Mouse (Mus musculus) intestine, embryonic 16.5 days (tissue): ENCODE measurements at regions not wholly inside any gene's neighbourhood (a gene's known extent, or its start where the extent isn't known, plus 50 kb on each side); places are given as distances from the start of the nearest gene placed in this dataset.

Experiments used
- ATAC-seq: fragments of 200-750 bp; cut with Nextera tagmentation; 2 replicates; pipeline ENCODE4 v1.8.0; 2017; ENCODE audit warnings: moderate TSS enrichment, moderate library complexity
- H3K27ac ChIP-seq: fragments of 300-500 bp; sonication (generic); 2 replicates; pipeline ENCODE4 v1.5.1; 2014; ENCODE audit warnings: mild to moderate bottlenecking, low read length
- H3K27me3 ChIP-seq: fragments of 300-500 bp; sonication (generic); replicated peaks from 2 replicates; pipeline ENCODE4 v1.6.1; 2014; ENCODE audit warnings: low read length, control low read depth, mixed read lengths; ENCODE audit not compliant: control insufficient read depth, insufficient read depth
- H3K36me3 ChIP-seq: fragments of 300-500 bp; sonication (generic); 2 replicates; pipeline ENCODE4 v1.6.1; 2014; ENCODE audit warnings: low read length, control low read depth; ENCODE audit not compliant: control insufficient read depth, insufficient read depth
- H3K4me1 ChIP-seq: fragments of 300-500 bp; sonication (generic); 2 replicates; pipeline ENCODE4 v1.6.1; 2014; ENCODE audit warnings: low read length, control low read depth, mixed read lengths; ENCODE audit not compliant: control insufficient read depth, insufficient read depth
- H3K4me2 ChIP-seq: fragments of 300-500 bp; sonication (generic); 2 replicates; pipeline ENCODE4 v1.6.1; 2014; ENCODE audit warnings: low read depth, low read length, control low read depth
- H3K4me3 ChIP-seq: fragments of 300-500 bp; sonication (generic); 2 replicates; pipeline ENCODE4 v1.5.1; 2014; ENCODE audit warnings: mild to moderate bottlenecking, low read length
- H3K9ac ChIP-seq: fragments of 300-500 bp; sonication (generic); 2 replicates; pipeline ENCODE4 v1.6.1; 2014; ENCODE audit warnings: low read depth, low read length
- H3K9me3 ChIP-seq: fragments of 300-500 bp; sonication (generic); 2 replicates; pipeline ENCODE4 v1.6.1; 2016; ENCODE audit warnings: low read length, control low read depth; ENCODE audit not compliant: control insufficient read depth
- WGBS: fragments of 180-500 bp; shearing (Covaris S2); extraction: QIAGEN DNeasy Blood & Tissue Kit; methylation state at CpG from one replicate; pipeline ENCODE4 v1.1.7; 2014; 5-methylcytosine and 5-hydroxymethylcytosine counted together

- no peak for ATAC-seq
- Histone ChIP-seq H3K4me2 (no peak overlapping the region), H3K36me3 (no peaks in the 10 kb centered on the region), H3K27ac (no peak overlapping the region), H3K4me1 (no peaks in the 10 kb centered on the region), H3K27me3 (no peaks in the 10 kb centered on the region), H3K9me3 (no peaks in the 10 kb centered on the region), H3K9ac (no peak overlapping the region), H3K4me3 (no peak overlapping the region)
- 85% methylated on average over 8 of the region's 8 CpGs for whole genome bisulfite sequencing
Measured at GRCm38 (mm10) chr5:64691406-64692100, 111.6 kb upstream of the Klf3 start.

GRCm38 (mm10) chr5:64692335-64692734 is 110.9 kb upstream of the Klf3 start:
- 89% methylated on average over 11 of the region's 11 CpGs for WGBS
- Histone ChIP-seq H3K36me3 (no peaks in the 10 kb centered on the region), H3K27ac (no peak overlapping the region), H3K9ac (no peak overlapping the region), H3K4me1 (no peaks in the 10 kb centered on the region), H3K4me3 (no peak overlapping the region), H3K4me2 (no peak overlapping the region), H3K27me3 (no peaks in the 10 kb centered on the region), H3K9me3 (no peaks in the 10 kb centered on the region)
- no peak for ATAC-seq

- Histone ChIP-seq H3K27me3 (no peaks in the 10 kb centered on the region), H3K4me1 (peaks cover 6% of the 10 kb centered on the region), H3K36me3 (no peaks in the 10 kb centered on the region), H3K27ac (no peak overlapping the region), H3K4me2 (no peak overlapping the region), H3K4me3 (no peak overlapping the region), H3K9me3 (no peaks in the 10 kb centered on the region), H3K9ac (no peak overlapping the region)
- WGBS = 79% methylated on average over 8 of the region's 8 CpGs
- ATAC-seq = no peak
Measured at GRCm38 (mm10) chr5:64693616-64694015, 109.6 kb upstream of the Klf3 start.

GRCm38 (mm10) chr5:64694606-64695005 is 108.6 kb upstream of the Klf3 start:
- Histone ChIP-seq H3K4me1 (peaks cover 7% of the 10 kb centered on the region), H3K4me3 (no peak overlapping the region), H3K4me2 (no peak overlapping the region), H3K27ac (no peak overlapping the region), H3K27me3 (no peaks in the 10 kb centered on the region), H3K9me3 (no peaks in the 10 kb centered on the region), H3K9ac (no peak overlapping the region), H3K36me3 (no peaks in the 10 kb centered on the region)
- no peak for ATAC-seq
- WGBS = 81% methylated on average over 8 of the region's 8 CpGs

- WGBS = 89% methylated on average over 14 of the region's 14 CpGs
- no peak overlapping the region for H3K4me2 ChIP-seq
- peaks cover 8% of the 10 kb centered on the region for H3K4me1 ChIP-seq
Measured at GRCm38 (mm10) chr5:64696099-64696498, 107.1 kb upstream of the Klf3 start.

GRCm38 (mm10) chr5:64697466-64697865 is 105.7 kb upstream of the Klf3 start:
- H3K4me3 ChIP-seq = no peak overlapping the region
- no peak for ATAC-seq
- H3K36me3 ChIP-seq = no peaks in the 10 kb centered on the region
- no peak overlapping the region for H3K27ac ChIP-seq
- no peak overlapping the region for H3K9ac ChIP-seq
- no peaks in the 10 kb centered on the region for H3K9me3 ChIP-seq
- H3K4me2 ChIP-seq = no peak overlapping the region
- peaks cover 19% of the 10 kb centered on the region for H3K4me1 ChIP-seq
- WGBS = 93% methylated on average over 5 of the region's 5 CpGs
- no peaks in the 10 kb centered on the region for H3K27me3 ChIP-seq

More at GRCm38 (mm10) chr5:64696099-64696498, 107.1 kb upstream of the Klf3 start:
- Histone ChIP-seq H3K9me3 (no peaks in the 10 kb centered on the region), H3K36me3 (no peaks in the 10 kb centered on the region), H3K27ac (no peak overlapping the region), H3K9ac (no peak overlapping the region), H3K27me3 (no peaks in the 10 kb centered on the region), H3K4me3 (no peak overlapping the region)
- ATAC-seq = no peak

- H3K4me3 ChIP-seq = no peak overlapping the region
- H3K27ac ChIP-seq = peak overlapping the region; percentile 12; the same call in 1 of the 2 replicates
- WGBS = 73% methylated on average over 6 of the region's 6 CpGs
- H3K4me1 ChIP-seq = peaks cover 26% of the 10 kb centered on the region
- H3K9me3 ChIP-seq = no peaks in the 10 kb centered on the region
- ATAC-seq = peak; percentile 81
- no peaks in the 10 kb centered on the region for H3K27me3 ChIP-seq
- no peak overlapping the region for H3K4me2 ChIP-seq
- no peaks in the 10 kb centered on the region for H3K36me3 ChIP-seq
- no peak overlapping the region for H3K9ac ChIP-seq
Measured at GRCm38 (mm10) chr5:64698458-64699116, 104.6 kb upstream of the Klf3 start.

- H3K4me3 ChIP-seq = no peak overlapping the region
- ATAC-seq = no peak
- no peaks in the 10 kb centered on the region for H3K27me3 ChIP-seq
- H3K9ac ChIP-seq = no peak overlapping the region
- H3K4me1 ChIP-seq = peaks cover 30% of the 10 kb centered on the region
- no peaks in the 10 kb centered on the region for H3K36me3 ChIP-seq
- H3K4me2 ChIP-seq = no peak overlapping the region
- 0 out of 2 replicates have a peak overlapping the region, but pooled peaks have one; percentile 0 for H3K27ac ChIP-seq
- WGBS = 48% methylated on average over 6 of the region's 6 CpGs
- no peaks in the 10 kb centered on the region for H3K9me3 ChIP-seq
Measured at GRCm38 (mm10) chr5:64700030-64700429, 103.2 kb upstream of the Klf3 start.

GRCm38 (mm10) chr5:64701219-64701779 is 101.9 kb upstream of the Klf3 start:
- H3K4me1 ChIP-seq = peaks cover 30% of the 10 kb centered on the region

More at GRCm38 (mm10) chr5:64701219-64701779, 101.9 kb upstream of the Klf3 start:
- H3K4me3 ChIP-seq = no peak overlapping the region
- no peaks in the 10 kb centered on the region for H3K27me3 ChIP-seq
- peak overlapping the region; percentile 74 for H3K27ac ChIP-seq
- H3K4me2 ChIP-seq = peak overlapping the region; percentile 29; the same call in 1 of the 2 replicates
- no peaks in the 10 kb centered on the region for H3K9me3 ChIP-seq
- no peak for ATAC-seq
- 58% methylated on average over 14 of the region's 14 CpGs for WGBS
- no peaks in the 10 kb centered on the region for H3K36me3 ChIP-seq
- H3K9ac ChIP-seq = peak overlapping the region; percentile 38
